Mouse (Mus musculus): ENCODE data around the gene Sipa1. TPM values are rescaled to one million over a fixed set of nuclear protein-coding genes. Genes with fewer than 3 reads are reported as not detected.
A peak's percentile ranks its signal among the peaks of the same experiment; 100 is the strongest.

The Sipa1 gene
- 10 to 100 TPM; 31.1 to 33.3 TPM for total RNA-seq (2021)

GRCm38 (mm10) chr19:5662981-5663913 lies at the start of gene Sipa1:
TSS of gene Sipa1 (minus strand) at chr19:5663707.
- intact Hi-C loops (cut with DNase I): no loop called here
- peak; percentile 80 for DNase-seq

- DNase-seq: no peak
- intact Hi-C loops (cut with DNase I): loop anchor here (10.0 kb wide), 1 partner anchor 62 kb away; the partner anchor contains the start of gene Scyl1
Measured at GRCm38 (mm10) chr19:5713255-5713654, 49.7 kb upstream of the Sipa1 start.

GRCm38 (mm10) chr19:5711907-5712460 lies 48.5 kb upstream of the Sipa1 start:
- intact Hi-C loops (cut with DNase I): loop anchor here (10.0 kb wide), 1 partner anchor 63 kb away; the partner anchor contains the start of gene Scyl1
- DNase-seq: no peak

GRCm38 (mm10) chr19:5711218-5711617 lies 47.7 kb upstream of the Sipa1 start:
- DNase-seq: peak; percentile 77
- intact Hi-C loops (cut with DNase I): loop anchor here (10.0 kb wide), 1 partner anchor 64 kb away; the partner anchor contains the start of gene Scyl1

- no peak for DNase-seq
Measured at GRCm38 (mm10) chr19:5710581-5710980, 47.1 kb upstream of the Sipa1 start.

GRCm38 (mm10) chr19:5710068-5710467 lies 46.6 kb upstream of the Sipa1 start:
- peak; percentile 63 for DNase-seq

More at GRCm38 (mm10) chr19:5710581-5710980, 47.1 kb upstream of the Sipa1 start:
- intact Hi-C loops (cut with DNase I): loop anchor here (10.0 kb wide), 1 partner anchor 64 kb away; the partner anchor contains the start of gene Scyl1

GRCm38 (mm10) chr19:5704801-5705571 lies 41.5 kb upstream of the Sipa1 start:
- intact Hi-C loops (cut with DNase I): no loop called here
- DNase-seq: no peak

More at GRCm38 (mm10) chr19:5710068-5710467, 46.6 kb upstream of the Sipa1 start:
- intact Hi-C loops (cut with DNase I): loop anchor here (10.0 kb wide), 1 partner anchor 65 kb away; the partner anchor contains the start of gene Scyl1

- no peak for DNase-seq
- intact Hi-C loops (cut with DNase I): no loop called here
Measured at GRCm38 (mm10) chr19:5704163-5704800, 40.8 kb upstream of the Sipa1 start, which contains the start of gene Kcnk7. TSS of gene Kcnk7 (plus strand) at chr19:5704367.

GRCm38 (mm10) chr19:5695849-5696462 lies 32.4 kb upstream of the Sipa1 start:
- intact Hi-C loops (cut with DNase I): no loop called here
- no peak for DNase-seq

- intact Hi-C loops (cut with DNase I): no loop called here
- no peak for DNase-seq
Measured at GRCm38 (mm10) chr19:5693801-5694200, 30.3 kb upstream of the Sipa1 start.

- intact Hi-C loops (cut with DNase I): no loop called here
- no peak for DNase-seq
Measured at GRCm38 (mm10) chr19:5692913-5693396, 29.4 kb upstream of the Sipa1 start.

- no peak for DNase-seq
- intact Hi-C loops (cut with DNase I): no loop called here
Measured at GRCm38 (mm10) chr19:5692086-5692912, 28.8 kb upstream of the Sipa1 start.

GRCm38 (mm10) chr19:5691601-5692000 lies 28.1 kb upstream of the Sipa1 start:
- no peak for DNase-seq
- intact Hi-C loops (cut with DNase I): no loop called here

GRCm38 (mm10) chr19:5690343-5690735 lies 26.8 kb upstream of the Sipa1 start:
- DNase-seq: peak; percentile 53
- intact Hi-C loops (cut with DNase I): no loop called here

- DNase-seq: peak; percentile 62
- intact Hi-C loops (cut with DNase I): no loop called here
Measured at GRCm38 (mm10) chr19:5689565-5690342, 26.2 kb upstream of the Sipa1 start.

- intact Hi-C loops (cut with DNase I): no loop called here
Measured at GRCm38 (mm10) chr19:5689088-5689428, 25.6 kb upstream of the Sipa1 start.

GRCm38 (mm10) chr19:5688200-5689087 lies 24.9 kb upstream of the Sipa1 start, which contains the start of the genes Map3k11 and Pcnx3:
TSS of gene Map3k11 (plus strand) at chr19:5688742.
TSS of gene Pcnx3 (minus strand) at chr19:5688908.
- intact Hi-C loops (cut with DNase I): no loop called here

More at GRCm38 (mm10) chr19:5689088-5689428, 25.6 kb upstream of the Sipa1 start:
- DNase-seq: no peak

More at GRCm38 (mm10) chr19:5688200-5689087, 24.9 kb upstream of the Sipa1 start, which contains the start of the genes Map3k11 and Pcnx3:
- peak; percentile 97 for DNase-seq
